Mouse (Mus musculus) CD4-positive helper T cell, adult 2 months (primary cell): Measurements from ENCODE around the gene Zc3h18.

Experiments
- DNase-seq: peaks from one replicate; pipeline ENCODE4 v3.0.0-alpha.2; 2012; ENCODE audit warnings: low read depth, missing footprints, low spot score

Zc3h18 gene

DNA sequence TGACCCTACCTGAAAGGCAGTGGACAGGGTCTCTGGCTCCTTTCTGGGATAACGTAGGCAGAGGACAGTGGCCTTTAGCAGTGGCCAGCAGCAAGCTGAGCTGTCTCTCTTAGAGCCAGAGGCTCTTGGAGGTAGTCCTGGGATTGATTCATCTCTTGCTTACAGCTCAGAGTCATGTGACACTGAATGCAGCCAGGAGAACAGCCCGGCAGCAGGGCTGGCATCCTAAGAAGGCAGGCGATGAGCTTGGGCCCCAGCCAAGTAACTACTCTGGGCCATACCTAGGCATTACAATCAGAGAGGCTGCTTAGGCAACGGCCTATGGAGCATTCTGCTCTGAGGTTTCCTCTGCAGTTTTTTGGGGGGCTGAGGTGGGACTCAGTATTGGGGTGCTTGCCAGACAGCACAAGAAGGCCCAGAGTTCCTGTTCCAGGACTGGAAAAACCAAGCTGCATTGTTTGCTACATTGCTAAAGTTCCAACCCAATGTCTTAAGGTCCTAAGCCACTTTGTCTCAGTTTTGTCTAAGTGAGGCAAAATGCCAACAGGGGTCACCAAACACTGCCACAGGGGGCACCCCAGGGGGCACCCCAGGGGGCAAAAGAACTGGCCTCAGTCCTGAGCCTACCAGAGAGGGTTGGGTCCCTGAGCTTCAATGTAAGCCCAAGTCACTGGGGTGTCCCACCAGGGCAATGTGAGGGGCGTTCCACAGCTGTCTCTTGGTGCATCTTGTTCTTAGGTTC, 28.4 kb upstream of the Zc3h18 start:
- DNase-seq: no peak

- DNase-seq: no peak
These were observed 26.8 kb upstream of the Zc3h18 start for GRCm38 (mm10) chr8:122349357-122350297.

DNA sequence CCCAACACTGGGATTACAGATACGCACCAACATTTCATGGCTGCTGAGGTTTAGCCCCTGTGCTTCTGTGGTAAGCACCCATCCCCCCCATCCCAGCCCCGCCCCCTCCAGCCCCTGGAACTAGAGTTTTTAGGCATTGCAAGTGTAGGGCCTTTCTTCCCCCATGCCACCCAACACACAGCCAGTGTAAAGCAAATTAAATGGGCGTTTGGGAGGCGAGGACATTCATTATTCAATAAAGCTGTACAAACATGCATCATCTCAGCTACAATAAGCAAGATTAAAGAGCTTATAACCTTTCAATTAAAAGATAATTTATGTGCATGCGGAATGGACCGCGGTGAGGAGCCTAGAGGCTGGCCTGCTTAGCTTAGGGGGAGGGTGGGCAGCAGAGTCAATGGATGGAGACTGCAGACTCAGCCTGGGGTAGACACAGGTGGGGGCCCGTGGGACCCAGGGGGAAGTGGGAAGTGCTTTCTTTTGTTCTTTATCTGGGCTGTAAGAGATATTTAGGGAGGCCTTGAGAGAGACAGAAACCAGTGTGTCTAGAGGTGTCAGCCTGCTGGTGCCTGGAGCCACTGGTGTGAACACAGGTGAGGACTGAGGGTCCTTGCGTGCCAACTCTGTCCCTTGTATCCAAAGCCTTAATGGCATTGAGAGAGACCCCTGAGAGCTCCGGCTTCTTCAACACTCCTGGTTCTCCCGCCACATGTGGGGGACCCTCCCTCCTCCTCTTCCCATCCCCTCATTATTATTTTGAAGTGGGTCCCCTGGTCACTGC, 25.9 kb upstream of the Zc3h18 start:
- DNase-seq: no peak

GRCm38 (mm10) chr8:122354157-122354556, 22.3 kb upstream of the Zc3h18 start:
- no peak for DNase-seq

DNA sequence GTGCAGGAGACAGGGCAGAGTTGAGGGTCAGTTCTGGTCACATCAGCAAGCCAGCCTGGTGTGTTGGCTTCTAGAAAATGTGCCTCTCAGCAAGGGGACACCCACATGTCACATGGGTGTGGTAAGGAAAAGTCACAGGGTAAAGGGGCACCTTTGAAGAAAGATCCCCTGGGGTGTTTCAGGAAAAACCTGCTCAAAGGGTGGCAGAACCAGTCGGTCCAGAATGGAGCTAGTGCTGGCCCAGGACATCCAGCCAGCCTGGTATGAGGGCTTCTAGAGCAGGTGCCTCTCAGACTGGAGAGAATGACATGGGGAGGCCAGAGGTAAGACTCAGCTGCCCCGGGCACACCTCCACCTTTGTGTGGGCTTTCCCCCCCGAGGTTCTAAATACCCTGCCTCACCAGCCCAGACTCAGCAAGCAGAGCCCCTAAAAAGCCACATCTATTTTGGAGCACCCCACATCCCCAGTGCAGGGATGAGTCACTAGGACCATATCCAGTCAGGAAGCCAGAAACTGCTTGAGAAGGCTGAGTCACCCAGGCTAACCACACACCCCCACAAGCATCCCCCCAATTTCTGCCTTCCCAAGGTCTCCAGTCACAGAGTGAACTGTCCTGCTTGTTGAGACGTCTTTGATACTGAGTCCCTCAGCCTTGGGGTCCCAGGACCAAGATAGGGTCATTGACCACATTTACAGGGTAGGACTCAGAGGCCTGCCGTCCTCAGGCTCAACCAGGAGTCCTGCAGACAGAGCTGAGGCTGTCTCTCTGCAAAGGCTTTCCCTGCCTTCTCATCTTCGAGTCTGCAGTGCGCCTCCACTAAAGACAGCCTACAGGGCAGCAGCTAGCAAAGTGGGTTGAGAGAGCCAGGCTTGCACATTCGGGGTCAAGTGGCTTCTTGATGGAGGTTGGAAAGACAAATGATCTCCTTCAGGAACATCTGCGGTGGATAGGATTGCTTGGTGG, 20.5 kb upstream of the Zc3h18 start:
- no peak for DNase-seq

- DNase-seq: no peak
These were observed 19.2 kb upstream of the Zc3h18 start for GRCm38 (mm10) chr8:122357202-122357601.

- DNase-seq: no peak
These were observed 18.8 kb upstream of the Zc3h18 start for GRCm38 (mm10) chr8:122357641-122358040.

DNA sequence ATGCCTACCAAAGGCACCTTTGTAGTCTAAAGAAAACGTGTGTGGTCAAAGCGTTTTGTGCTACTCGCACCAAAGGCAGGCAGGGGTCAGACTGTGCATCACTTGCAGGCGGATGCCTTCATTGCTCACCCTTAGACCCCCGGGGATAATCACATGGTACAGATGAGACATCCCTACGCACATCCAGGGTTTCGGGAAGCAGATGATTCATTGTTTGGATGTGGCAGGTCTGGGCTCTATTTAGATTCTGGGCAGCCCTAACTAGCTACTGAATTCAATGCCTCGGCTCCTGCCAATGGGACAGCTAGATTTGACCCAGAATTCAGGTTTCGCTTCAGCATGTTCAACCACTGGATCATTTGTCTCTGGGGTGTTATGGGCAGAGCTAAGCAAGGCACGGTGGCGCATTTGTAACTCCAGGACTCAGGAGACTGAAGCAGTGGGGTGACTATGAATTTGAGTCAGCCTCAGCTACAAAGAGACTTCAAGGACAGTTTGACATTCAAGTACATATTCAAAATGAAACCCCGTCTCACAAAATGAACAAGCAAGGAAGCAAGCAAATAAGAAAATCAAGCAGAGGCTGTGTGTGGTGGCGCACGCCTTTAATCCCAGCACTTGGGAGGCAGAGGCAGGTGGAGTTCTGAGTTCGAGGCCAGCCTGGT, 17.2 kb upstream of the Zc3h18 start:
- peak; percentile 43 for DNase-seq

- DNase-seq: no peak
These were observed 15.6 kb upstream of the Zc3h18 start, which contains the start of gene Trhr2 for GRCm38 (mm10) chr8:122360696-122361416. Gene Trhr2, minus strand, starts transcription at chr8:122360746.

DNA sequence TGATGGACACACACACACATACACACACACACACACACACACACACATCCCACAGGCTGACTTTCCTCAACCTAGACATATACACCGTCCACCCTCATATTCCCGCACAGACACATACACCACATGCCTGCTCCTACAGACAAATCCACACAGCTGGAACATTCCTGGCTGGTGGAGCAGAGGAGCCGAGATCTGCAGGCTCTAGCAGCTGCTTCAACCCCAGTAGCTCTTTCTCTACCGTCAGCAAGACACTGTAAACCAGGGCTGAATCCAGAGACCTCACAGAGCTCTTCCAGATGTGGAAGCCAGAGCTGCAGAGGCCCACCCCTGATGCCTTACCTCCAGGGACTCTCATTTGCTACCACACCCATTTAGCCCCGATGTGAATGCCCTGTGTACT, 14.1 kb upstream of the Zc3h18 start:
- no peak for DNase-seq

GRCm38 (mm10) chr8:122362967-122363366, 13.4 kb upstream of the Zc3h18 start:
- no peak for DNase-seq

GRCm38 (mm10) chr8:122368494-122368893, 7.9 kb upstream of the Zc3h18 start:
- no peak for DNase-seq

DNA sequence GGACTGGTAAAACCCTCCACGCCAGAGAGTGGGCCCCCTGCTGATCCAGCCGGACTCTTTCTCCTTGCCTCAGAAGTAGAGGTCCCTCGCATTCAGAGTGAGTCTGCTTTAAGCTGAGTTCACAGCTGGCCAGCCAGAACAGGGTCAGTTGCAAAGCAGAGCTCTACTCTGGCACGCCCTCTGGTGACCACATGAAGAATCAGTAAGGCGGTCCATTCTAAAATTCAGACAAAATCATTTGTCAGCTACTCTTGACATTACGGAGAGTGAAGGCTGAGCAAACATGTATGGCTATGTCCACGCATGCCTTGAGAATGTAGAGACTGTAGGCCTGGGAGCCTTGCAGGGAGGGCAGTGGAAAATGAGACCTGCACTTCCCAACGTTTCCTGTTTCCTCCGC, 6.7 kb upstream of the Zc3h18 start:
- peak; percentile 35 for DNase-seq

DNA sequence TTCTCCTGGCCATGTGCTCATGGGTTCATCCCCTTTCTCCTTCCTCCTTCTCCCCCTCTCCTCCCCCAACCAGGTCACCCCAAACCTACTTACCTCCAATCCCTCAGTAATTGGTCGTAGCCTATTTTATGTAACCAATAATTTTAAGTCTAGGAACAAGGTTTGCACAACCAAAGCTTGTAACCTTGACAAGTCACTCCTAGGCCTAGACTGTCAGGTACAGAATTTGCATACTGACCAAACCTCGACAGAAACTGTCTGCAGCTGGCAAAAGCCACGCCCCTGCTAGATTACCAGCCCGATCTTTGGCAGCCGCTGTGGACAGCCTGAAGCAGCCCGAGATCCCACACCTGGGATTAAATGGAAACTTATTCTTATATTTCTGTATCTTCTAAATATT, 4.7 kb upstream of the Zc3h18 start:
- no peak for DNase-seq

GRCm38 (mm10) chr8:122375320-122375719, 1.1 kb upstream of the Zc3h18 start:
- no peak for DNase-seq

- peak; percentile 11 for DNase-seq
These were observed 551 bp upstream of the Zc3h18 start for GRCm38 (mm10) chr8:122375751-122376364.

DNA sequence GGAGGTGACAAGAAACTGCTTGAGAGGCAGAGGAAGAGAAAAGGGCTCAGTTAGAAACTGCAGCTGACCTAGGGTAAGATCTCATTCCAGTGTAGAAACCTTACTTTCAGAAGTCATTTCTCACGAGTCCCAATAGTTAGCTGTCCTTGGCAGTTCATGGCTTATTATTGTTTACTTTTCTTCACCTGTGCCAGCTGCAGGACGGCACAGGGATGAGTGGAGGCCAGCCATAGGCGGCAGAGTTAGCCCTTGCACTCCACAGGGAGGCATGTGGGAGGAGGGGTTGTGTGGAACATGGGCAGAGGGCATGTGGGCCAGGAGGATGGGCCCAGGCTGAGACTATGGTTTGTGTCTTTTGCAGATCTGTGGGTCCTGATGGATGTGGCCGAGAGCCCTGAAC, 6.6 kb downstream of the Zc3h18 start:
- no peak for DNase-seq

DNA sequence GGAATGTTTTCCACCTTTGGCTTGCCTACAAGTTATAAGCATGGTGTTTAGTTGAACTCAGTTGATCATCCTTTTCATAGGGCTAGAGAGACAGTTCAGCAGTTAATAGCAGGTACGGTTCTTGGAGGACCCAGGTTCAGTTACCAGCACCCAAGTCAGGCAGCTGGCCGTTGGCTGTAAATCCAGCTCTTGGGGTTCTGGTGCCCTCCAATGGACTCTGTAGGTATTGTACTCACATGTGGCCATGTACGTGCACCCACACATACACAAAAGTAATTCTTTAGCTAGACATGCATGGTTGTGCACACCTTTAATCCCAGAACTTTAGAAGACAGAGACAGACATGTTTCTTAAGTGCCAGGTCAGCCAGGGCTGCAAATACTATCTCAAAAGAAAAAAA, 12.9 kb downstream of the Zc3h18 start:
- DNase-seq: no peak

DNA sequence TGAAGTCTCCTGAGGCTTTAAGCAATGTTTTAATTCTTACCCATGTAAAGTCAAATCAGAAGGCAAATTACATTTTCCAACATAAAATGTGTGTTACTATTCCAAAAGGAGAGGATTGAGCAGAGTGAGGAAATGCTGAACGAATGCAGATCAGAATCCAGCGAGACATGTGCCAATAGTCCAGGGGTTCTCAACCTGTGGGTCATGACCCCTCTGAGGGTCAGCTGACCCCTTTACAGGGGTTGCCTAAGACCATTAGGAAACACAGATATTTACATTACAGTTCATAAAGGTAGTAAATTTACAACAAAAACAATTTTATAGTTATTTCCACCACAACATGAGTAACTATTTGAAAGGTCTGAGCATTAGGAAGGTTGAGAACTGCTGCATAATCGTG, 14.3 kb downstream of the Zc3h18 start:
- DNase-seq: no peak
